Mouse (Mus musculus) cerebellum, postnatal 36 days (tissue): ENCODE results near the gene Aurkb.

ENCODE experiments used
- DNase-seq, 2 experiments: peaks; one replicate each; pipeline ENCODE4 v3.0.0; 2021 to 2022; ENCODE audit warnings: mixed read lengths in 2 of 2

Gene Aurkb

DNA sequence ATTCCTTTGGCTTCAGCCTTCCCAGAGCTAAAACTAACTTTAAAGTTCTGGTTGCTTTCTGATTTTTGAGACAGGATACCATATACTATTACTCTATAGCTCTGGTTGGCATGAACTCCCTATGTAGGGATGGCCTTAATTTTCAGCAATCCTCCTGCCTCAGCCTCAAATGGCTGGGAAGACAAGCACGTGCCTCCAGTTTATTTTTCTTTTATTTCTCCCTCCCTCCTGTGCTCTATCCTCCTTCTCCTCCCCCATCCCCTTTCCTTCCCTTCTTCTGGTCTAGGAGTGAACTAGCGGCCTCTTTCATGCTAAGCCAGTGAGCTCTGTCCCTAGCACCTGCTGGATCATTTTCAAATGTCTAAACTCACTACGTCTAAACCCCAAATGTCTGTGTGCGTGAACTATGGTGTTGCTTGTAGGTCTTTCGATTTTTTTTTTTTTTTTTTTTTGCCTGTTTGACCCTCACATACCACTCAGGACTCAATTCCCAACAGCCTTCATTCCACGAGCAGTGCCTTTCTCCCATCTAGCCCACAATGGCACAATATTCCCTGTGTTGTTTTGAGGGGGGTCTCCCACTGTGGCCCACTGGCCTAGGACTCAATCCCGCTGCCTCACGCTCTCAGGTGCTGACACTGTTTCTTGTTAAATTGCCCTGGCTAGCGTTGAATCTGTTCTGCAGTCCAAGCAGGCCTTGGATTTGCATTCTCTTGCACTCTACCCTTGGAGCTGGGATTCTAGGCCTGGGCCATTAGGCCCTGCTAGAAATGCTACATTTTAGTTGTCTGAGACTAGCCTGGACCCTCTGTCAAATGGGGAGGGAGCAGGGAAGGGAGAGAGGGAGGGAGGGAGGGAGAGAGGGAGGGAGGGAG is 19.0 kb downstream of the Aurkb start:
- no peak for DNase-seq

DNA sequence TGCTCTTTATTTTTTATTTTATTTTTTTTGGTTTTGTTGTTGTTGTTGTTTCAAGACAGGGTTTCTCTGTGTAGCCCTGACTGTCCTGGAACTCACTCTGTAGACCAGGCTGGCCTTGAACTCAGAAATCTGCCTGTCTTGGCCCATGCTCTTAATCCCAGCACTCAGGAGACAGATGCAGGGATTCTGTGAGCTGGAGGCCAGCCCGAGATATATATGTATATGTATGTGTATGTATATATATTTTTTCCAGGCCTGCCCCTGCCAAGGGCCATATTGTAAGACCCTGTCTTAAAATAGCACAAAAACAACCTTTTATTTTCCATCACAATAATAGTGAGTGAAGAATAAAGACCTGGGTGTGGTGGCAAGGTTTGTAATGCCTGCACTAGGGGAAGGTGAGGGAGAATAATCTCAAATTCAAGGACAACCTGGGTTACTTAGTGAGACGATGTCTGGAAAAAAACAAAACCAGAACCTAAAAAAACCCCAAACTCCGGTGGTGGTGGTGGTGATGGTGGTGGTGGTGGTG is 20.0 kb downstream of the Aurkb start:
- no peak for DNase-seq

DNA sequence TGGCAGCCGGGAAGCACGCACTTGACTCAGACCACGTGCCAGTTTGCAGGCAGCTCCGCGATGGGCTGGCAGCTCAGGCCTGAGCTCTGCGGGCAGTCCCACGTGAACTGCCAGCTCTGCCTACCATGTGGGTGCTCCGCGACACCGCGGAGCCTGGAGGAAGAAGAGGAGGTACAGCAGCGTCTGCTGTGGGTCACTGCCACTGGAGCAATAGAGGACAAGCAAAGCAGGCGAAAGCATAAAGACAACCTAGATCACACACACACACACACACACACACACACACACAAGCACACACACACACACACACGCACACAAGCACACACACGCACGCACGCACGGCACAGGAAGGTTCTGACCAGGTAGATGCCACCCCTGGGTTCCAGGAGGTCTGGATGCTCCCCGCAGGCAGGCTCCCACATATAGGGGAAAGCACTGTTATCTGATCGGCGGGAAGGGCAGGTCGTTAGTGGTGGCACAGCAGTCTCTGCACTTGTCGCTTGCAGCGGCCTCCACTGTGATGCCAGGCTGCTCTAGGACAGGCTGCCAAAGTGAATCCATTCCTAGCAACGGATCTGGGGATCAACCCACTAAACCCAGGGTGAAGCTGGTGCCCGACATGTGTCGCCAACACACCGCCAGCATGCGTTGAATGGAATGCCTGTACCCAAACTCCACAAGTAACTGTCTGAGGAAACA is 20.9 kb downstream of the Aurkb start:
- peak; percentile 66 for DNase-seq

DNA sequence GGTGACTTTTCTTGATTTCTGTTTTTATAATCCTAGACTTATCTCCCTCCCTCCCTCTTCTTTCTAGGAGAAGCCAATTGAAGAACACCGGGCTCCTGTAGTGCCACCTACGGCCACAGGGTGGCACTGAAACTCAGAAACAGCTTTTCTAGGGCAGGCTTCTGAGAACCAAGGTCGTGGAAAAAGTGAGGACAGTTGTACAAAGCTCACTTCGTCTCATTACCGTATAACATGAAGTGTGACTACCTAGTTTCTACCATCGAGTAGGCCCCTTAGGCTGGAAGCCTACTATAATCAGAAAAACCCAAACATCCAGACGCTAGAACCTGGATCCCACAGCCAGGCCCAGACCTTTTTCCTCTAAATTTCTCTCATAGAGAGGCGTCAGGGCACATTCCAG is 21.5 kb downstream of the Aurkb start:
- peak; percentile 93 to 96 for DNase-seq

DNA sequence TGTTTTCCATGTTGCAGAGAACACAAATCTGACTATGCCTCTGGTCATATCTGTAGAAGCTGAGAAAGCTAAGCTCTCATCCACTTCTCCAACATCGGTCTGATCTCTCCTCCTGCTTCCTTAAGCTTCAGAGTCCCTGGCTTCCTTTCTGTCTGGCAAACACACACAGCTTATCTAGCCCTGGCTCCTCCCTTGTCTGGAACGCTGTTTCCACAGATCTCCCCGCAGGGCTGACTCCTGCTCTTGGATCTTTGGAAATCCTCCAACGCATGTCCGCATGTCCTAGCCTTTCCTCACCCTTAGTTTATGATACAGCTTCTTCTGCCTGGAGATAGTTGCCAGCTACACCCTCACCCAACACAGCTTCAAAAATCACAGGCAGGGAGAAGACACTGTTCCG is 22.2 kb downstream of the Aurkb start:
- DNase-seq: no peak

DNA sequence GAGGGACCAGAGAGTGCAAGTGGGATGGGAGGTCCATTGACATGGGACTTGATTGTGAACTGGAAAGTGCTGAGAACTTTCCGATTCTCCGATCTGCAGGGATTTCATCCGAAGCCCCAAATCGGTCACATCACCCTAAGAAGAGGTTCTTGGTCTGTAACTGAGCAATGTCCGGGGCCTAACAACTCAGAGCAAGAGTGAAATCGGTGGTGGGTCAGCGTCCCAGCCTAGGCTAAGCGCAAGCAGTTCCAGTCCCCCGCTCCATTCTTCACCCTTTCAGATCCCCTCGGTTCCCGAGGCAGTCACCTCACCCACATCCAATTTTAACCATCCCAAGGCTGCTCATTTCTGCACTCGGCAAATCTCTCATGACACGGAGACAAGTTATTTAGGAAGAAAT is 24.6 kb downstream of the Aurkb start:
- no peak for DNase-seq

DNA sequence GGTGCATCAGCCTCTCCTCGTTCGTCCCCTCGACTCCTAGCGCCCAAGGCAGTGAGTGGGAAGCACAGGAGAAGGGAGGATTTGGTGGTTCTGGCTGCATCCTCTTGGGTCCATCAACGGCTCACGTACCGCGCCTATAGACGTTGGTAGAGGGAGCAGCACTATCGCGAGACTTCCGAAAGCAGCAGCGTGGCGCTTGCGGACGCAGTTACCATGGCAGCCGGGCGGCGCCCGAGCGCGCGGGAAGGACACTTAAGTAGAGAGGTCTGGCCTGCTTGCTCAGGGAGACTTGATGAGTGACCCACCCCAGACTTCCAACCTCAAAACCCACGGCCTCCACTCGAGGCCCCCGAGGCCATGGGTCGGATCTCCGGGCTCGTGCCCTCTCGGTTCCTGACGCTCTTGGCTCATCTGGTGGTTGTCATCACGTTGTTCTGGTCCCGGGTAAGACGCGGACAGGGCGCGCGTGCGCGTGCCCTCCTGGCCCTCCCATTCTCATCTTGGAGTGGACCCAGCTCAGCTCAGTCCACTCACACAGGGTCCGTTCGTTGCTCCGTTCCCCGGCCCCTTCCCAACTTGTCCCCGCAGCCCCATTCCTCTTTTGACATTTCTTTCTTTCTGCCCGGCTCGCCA is 25.3 kb downstream of the Aurkb start, which contains the start of gene Tmem107:
Gene Tmem107, plus strand, starts transcription at position 217 of the 633 bp plus-strand sequence.
- peak; percentile 93 to 94 for DNase-seq

DNA sequence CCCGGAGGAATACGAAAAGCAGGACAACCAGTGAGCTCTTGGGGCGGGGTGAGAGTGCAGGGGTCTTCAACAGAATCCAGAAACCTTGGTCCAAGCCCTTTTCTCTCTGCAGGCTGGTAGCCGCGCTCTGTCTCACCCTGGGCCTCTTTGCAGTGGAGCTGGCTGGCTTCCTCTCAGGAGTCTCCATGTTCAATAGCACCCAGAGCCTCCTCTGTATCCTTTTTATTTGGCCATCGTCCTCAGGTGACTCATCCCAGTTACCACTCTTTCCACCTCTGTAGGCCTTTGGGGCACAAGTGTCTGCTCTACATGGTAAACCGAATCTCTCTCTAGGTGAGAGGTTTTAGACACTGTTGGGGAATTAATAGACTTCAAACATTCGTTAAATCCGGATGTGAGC is 25.8 kb downstream of the Aurkb start:
- DNase-seq: no peak

DNA sequence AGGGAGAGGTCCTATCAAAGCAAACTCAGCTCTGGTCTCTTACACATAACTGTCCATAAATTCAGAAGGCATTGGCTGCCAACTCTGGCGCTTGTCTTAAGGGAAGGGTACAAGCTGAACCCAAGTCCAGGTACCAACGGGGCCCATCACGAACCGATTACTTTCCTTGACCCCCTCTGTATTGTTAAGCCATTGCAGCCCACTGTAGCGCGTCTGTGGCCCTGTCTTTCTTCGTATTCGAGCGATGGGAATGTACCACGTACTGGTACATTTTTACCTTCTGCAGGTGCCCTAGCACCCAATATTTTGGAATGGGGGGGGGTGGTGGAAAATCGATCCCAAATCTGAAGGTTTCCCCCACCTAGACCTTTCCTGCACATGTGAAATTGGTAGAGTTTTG is 26.8 kb downstream of the Aurkb start:
- DNase-seq: no peak

DNA sequence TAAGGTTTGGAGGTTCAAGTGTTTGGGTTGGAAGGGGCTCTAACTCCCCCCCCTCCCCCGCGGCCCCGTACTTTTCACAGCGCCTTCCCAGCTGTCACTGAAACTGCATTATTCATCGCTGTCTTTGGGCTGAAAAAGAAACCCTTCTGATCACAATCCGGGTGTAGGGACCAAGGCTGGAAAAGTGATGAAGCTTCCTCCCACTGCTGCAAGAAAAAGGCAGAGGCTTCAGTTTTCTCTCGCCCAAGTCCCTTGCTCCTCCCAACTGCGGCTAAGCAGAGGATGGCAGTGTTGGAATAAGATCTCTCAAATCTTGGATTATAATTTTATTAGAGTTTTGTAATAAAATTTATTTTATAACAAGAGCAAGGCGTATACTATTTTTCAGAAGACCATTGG is 27.2 kb downstream of the Aurkb start:
- DNase-seq: peak in 1 of 2 experiments; percentile 27

DNA sequence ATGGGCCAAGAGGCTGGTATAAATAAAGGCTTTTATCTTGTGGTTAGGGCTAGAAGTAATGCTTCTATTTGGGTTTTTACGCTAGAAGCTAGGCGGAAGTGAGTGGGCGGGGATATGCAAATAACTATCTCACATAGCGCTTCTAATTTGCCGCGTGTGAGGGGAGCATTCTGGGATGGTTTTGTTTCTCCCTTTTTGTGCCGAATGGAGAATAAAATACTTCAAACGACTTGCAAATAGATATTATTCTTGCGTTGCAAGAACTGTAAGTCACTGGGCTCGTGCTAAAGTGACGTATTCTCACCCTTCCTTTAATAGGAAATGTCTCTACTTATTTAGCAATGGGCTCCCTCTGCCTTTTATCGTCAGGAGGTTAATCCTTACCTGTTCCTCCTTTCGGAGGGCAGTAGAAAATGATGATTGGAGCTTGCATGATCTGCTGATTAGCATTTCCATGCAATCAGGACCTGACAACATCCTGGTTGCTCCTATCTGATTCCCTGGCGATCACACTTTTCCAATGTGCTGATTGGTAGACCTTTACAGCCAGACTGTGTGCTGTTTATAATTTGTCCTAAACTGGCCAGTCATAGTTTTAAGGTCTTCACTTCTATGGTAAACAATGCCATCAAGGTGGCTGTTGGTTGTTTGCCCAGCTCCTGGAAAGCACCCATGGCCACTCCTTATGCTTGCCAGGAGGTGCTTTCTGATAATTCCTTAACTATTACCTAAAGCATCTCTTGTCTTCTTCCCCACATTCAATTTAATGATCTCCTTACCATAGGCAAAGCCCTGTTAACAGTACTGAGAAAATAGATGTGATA is 27.8 kb downstream of the Aurkb start:
- peak; percentile 78 to 90 for DNase-seq

DNA sequence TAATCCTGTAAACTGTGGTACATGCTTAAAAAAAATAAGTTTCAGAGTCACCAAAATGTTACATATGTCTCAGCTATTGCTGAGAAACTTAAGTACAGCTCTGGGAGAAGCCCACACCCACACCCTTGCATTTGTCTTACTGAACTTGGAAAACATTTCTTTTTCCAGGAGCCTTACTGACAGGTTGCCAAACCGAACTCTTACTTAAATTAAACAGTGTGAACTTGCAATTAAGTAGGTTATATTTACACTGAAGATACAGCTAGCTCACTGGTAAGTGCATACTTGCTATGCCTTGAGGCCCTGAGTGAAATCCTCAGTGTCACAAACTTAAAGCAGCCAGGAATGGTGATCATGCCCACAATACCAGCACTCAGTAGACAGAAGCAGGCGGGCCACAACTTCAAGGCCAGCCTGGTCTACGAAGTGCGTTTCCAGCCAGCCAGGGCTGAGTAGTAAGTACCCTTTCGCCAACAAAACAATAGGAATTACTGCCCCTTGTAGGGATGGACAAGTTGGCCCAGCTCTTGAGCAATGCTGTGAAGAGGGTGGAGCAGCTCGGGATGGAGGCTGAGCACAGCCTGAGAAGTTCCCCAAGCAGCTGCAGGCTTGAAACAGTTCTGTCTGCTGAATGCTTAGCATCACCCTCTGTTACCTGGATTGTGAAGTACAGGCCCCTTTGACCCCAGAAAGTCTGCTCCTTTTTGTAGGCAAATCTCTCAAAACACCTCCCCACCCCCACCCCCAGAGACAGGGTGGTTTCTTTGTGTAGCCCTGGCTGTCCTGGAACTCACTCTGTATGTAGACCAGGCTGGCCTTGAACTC is 28.7 kb downstream of the Aurkb start:
- DNase-seq: no peak

DNA sequence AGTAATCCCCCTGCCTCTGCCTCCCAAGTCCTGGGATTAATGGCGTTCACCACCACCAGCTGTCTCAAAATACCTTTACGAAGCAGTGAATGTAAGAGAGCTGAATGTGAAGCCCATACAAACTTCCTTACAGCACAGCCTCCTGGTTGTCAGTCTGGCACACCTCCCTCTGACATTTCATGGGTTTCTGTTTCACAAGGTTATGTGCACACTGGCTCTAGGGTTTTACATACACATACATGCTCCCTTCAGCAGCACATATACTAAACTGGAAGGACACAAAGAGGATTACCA is 29.3 kb downstream of the Aurkb start:
- no peak for DNase-seq

DNA sequence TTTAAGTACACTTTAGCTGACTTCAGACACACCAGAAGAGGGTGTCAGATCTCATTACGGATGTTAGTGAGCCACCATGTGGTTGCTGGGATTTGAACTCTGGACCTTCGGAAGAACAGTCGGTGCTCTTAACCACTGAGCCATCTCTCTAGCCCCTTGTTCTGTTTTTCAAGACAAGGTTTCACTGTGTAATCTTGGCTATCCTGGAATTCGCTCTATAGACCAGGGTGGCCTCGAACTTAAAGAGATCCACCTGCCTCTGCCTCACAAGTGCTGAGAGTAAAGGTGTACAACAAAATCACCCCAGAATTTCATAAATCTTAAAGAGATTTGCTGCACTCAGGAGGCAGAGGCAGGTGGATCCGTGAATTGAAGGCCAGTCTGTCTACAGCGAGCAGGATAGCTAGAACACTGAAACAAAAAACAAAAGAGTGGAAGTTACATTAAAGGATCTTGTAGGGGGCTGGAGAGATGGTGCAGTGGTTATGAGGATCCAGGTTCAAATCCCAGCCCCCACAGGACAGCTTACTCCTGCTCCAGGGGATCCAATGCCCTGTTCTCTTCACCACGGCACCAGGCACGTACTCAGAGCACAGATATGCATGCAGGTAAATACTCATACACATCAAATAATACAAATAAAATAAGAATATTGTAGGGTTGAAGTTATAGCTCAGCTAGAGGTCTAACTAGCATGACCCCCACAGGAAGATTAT is 30.5 kb downstream of the Aurkb start:
- DNase-seq: no peak

DNA sequence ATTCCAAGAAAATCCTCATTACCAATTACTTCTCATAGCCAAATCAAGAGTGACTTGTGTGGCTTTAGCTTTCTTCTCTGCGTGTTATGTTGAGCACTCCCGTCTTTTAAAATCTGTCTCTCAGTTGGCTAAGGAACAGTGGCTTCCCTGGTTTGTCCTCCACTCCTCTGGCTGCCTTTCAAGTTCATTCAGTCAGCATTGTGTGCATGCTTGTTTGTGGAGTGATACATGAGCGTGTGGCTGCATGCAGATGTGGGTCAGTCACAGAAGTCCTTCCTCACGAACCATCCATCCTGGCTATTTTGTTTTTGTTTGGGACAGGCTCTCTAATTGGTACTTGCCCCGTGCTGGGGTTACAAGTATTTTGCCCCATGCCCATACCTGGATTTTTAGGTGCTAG is 31.1 kb downstream of the Aurkb start:
- DNase-seq: no peak

DNA sequence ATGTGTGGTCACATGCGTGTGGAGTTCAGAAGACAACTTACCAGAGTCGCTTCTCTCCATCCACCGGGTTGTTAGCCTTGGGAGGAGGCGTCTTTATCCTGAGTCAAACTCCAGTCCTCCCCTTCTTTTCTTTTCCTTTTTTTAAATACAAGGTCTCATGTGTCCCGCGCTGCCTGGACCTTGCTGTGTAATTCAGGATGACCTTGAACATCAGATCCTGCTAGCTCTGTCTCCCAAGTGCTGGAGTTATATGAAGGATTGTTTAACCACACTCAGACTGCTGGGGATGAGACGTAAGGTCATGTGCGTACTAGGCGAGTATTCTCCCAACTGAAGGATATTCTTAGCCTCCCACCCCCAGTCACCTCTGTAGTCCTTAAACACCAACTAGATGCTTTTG is 31.9 kb downstream of the Aurkb start:
- DNase-seq: no peak

DNA sequence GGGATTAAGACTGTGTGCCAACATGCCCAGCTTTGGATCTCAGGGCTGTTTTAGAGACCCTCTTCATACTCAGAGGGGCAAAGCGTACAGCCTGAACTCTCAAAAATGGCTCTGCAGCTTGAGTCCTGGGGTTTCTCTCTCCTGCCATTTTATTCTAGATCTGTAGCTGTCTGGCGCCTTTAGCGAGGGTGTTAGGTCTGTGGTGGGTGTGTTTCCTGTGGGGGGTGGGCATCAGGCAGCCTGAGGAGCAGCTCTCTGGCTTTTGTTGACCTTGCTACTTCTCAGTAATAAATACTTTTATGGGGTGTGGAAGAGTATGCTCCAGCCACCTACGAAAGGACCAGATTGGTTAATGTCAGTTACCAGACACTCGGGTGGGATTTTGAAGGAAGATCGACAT is 32.6 kb downstream of the Aurkb start:
- no peak for DNase-seq

DNA sequence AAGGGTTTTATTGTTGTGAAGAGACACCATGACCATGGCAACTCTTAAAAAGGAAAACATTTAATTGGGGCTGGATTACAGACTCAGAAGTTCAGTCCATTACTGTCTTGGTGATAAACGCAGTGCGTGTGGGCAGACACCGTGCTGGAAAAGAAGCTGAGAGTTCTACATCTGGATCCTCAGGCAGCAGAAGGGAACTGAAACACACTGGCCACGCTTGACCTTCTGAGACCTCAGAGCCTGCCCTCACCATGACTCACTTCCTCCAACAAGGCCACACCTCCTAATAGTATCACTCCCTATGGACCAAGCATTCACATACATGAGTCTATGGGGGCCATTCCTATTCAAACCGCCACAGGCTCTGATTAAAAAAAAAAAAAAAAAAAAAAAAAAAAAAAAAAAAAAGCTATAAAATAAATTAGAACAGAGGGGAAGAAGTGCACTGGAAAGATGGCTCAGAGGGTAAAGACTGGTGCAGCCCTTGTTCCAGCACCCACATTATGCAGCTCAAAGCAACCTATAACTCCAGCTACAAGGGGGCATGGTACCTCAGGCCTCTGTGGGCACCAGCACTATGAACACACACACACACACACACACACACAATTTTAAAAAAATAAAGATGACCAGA is 33.5 kb downstream of the Aurkb start:
- DNase-seq: no peak

DNA sequence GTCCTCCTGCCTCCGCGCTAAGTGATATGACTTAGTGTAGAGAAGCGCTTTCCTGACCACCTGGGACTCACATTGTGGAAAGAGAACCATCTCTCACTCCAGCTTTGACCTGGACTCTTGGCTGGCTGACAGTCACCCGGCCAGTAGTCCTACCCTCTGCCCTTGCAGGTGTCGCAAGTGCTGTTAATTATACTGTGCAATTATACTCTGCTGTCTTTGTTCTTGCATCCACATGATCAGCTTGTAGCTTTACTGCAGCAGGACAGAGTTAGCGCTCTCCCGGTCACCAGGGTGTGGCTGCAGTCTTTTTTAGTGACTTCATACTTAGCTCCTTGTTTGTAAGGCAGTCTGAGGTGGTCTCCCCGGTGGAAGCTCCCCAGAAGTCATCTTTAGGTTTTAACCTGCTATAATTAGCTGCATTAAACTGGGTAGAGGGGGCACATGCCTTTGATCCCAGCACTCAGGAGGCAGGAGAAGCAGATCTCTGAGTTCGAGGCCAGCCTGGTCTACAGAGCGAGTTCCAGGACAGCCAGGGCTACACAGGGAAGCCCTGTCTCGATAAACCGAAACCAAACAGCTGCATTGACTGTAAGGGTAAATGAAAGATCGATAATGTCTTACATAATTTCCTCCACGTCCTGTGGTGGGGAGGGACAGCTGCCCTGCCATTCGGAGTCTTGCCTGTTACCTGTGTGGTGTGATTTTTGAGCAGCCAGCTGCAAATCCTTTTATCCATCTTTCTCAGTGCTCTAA is 34.8 kb downstream of the Aurkb start:
- no peak for DNase-seq

DNA sequence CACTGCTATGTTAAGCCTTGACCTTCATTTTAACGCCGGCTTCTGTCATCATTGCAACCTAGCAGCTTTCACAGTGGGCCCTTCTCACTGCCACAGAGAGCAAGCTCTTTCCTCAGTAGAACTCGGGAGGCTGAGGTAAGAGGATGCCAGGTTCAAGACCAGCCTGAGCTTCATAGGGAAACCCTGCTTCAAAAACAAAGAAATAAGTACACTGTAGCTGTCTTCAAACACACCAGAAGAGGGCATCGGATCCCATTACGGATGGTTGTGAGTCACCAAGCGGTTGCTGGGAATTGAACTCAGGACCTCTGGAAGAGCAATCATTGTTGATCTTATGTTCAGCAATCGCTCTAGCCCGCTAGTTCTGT is 35.4 kb downstream of the Aurkb start:
- DNase-seq: no peak
